Comparison of ENCODE assay signal across 16 mouse cellular contexts in the genomic region with DNA sequence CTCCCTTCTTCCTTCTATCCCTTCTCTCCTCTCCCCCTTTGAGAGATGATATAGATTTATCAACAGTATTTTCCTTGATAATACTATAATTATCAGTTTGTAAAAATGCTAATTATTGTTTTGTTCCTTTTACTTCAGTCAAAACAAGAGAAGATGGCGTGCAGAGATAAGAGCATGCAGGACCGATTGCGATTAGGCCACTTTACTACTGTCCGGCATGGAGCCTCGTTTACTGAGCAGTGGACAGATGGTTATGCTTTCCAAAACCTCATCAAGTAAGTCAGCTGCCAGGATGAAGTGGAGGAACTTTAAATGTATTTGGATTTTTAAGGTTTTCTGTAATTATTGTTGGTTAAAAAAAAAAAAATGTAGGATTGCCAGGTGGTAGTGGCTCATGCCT.
"Had no signal": no experiment of that assay in that cellular context is flagged by ENCODE, and none has a peak within 500 bp of the region (broad histone marks: within the 10 kb centered on the region; RNA-seq: fewer than 3 reads in every experiment).

No protein-coding gene starts in this region.

- H3K4me2 ChIP-seq: limb, embryonic 15.5 days; liver, embryonic 12.5 days; lung, embryonic 15.5 days; midbrain, embryonic 13.5 days; neural tube, embryonic 13.5 days; neural tube, embryonic 15.5 days; stomach, embryonic 15.5 days had no signal

- DNase-seq: right cerebral cortex, postnatal 14 days; thymus, adult 2 months; thymus, postnatal 25 days; thymus, postnatal 4 days had no signal

- H3K4me3 ChIP-seq: limb, embryonic 15.5 days; liver, embryonic 12.5 days; lung, embryonic 15.5 days; midbrain, embryonic 10.5 days; midbrain, embryonic 13.5 days; myocyte; neural tube, embryonic 13.5 days; neural tube, embryonic 15.5 days; stomach, embryonic 15.5 days had no signal

- H3K27ac ChIP-seq: limb, embryonic 15.5 days; liver, embryonic 12.5 days; liver, embryonic 14.5 days; midbrain, embryonic 10.5 days; midbrain, embryonic 13.5 days; neural tube, embryonic 13.5 days; neural tube, embryonic 15.5 days; stomach, embryonic 15.5 days; stomach, postnatal 0 days had no signal

- H3K9me3 ChIP-seq: limb, embryonic 15.5 days; liver, embryonic 12.5 days; lung, embryonic 15.5 days; midbrain, embryonic 10.5 days; midbrain, embryonic 13.5 days; neural tube, embryonic 13.5 days; neural tube, embryonic 15.5 days; stomach, embryonic 15.5 days had no signal

- H3K4me1 ChIP-seq: limb, embryonic 15.5 days; liver, embryonic 12.5 days; midbrain, embryonic 10.5 days; midbrain, embryonic 13.5 days; neural tube, embryonic 13.5 days; neural tube, embryonic 15.5 days; stomach, embryonic 15.5 days had no signal

- H3K27me3 ChIP-seq: limb, embryonic 15.5 days; liver, embryonic 12.5 days; lung, embryonic 15.5 days; midbrain, embryonic 13.5 days; neural tube, embryonic 13.5 days; neural tube, embryonic 15.5 days; stomach, embryonic 15.5 days had no signal

- ATAC-seq: liver, embryonic 12.5 days; midbrain, embryonic 13.5 days; midbrain, embryonic 16.5 days had no signal

- H3K9ac ChIP-seq: limb, embryonic 15.5 days; liver, embryonic 12.5 days; liver, embryonic 14.5 days; lung, embryonic 15.5 days; midbrain, embryonic 13.5 days; neural tube, embryonic 13.5 days; neural tube, embryonic 15.5 days; stomach, embryonic 15.5 days had no signal
